Mouse (Mus musculus) adipocyte (in vitro differentiated cells): Measurements from ENCODE around the gene Acot4.
"Not testable (repeated sequence)": the region's sequence is repeated elsewhere in the genome, so short reads cannot be mapped to it uniquely, and the experiment has no call there.

Experiments used
- DNase-seq: peaks from one replicate; pipeline ENCODE4 v3.0.0-alpha.2; 2016; ENCODE audit warnings: low spot score

Gene Acot4

DNA sequence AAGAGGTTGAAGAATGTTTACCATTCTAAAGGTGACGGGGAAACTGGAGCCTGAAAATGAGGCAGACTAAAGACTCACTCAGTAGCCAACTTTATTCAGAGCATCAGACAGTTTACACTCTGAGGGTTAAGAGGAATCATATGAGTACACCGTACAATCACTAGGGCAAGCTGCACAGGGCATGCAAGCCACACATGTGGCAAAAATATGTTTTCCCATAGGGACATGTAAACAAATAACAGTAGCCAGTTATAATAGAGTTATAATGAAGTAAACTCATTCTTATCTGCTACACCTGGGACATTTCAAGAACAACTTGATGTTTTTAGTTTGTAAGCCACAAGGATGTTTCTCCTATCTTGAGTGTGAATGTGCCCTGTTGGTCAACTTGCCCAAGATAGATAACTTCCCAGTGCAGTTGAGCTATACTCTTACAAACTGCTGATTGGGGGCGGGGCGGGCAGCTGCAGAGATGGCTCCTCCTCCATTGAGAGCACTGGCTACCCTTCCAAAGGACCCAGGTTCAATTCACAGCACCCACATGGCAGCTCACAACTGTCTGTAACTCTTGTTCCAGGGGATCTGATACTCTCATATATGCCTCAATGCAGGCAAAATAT is 39.3 kb downstream of the Acot4 start:
- no peak for DNase-seq

DNA sequence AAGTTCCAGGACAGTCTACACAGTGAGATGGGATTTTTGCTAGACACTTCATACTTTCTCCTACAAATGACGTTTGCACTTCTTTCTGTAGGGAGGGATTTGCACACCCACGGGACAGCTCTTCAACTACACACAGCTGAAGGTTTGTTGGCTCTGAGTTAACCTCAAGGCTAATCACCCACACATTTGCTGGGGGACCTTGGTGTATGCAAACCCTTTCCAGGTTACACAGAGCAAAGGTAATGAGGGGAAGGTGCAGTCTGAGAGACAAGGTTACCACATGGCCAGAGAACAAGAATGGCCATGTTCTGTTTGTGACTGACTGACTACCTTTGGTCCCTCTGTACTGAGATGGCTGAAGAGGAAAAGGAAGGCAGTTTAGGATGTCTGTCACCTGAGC is 45.7 kb downstream of the Acot4 start:
- no peak for DNase-seq

DNA sequence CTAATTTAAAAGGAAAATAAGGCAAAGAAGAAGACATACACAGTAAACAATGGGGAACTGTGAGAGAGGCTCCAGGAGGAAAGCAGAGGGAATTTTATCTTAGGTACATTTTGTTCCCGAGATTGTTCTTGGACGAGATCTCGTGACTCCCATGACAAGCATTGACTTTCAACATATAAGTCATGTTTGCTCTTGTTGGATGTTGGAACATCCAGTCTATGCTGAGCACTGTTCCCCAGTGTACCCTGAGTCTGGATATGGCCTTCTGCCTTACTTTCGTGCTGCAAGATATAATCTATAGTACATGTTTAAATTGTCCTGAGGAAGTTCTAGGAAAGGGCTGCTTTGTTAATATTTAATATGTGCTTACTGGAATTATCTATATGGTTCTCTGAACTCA is 46.4 kb downstream of the Acot4 start:
- DNase-seq: no peak

DNA sequence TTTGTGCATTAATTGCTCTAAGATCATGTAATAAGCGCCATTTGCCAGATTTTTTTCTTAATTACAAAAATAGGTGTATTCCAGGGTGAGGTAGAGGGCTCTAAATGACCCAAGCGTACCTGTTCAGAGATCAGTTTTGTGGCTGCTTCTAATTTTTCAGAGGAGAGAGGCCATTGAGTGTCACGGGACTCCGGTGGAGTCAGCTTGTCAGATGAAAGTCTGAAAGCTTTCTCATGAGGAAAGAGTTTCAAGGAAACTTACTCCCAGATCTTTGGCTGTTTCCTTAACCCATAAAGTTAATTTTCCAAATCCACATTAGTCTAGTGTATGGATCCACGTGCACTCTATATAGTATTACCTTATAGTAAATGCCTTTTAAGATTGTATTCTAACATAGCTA is 56.5 kb downstream of the Acot4 start:
- DNase-seq: not testable (repeated sequence)
